Mouse (Mus musculus): ENCODE measurements at regions not wholly inside any gene's neighbourhood (a gene's known extent, or its start where the extent isn't known, plus 50 kb on each side); places are given as distances from the start of the nearest gene placed in this dataset.

DNA sequence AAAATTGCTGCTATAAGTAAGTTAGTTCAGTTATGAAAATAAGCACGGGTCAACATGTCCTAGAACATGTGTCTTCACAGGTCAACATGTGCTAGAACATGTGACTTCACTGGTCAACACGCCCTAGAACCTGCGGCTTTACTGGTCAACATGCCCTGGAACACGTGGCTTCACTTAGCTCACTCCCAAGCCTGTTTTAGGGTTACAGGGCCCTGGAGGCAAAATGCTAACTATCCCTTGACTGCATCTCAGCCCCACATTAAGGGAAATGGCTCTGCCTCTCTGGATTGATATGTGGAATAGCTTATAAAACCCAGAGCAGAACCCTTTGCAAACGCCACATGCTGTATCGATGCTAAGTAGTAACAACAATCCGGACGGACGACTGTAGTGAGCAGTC, 67.8 kb downstream of the Nkx6-1 start:
- WGBS: 83% methylated on average over 9 of the region's 9 CpGs
- DNase-seq (ENCODE audit: low read depth, low spot score): no peak

DNA sequence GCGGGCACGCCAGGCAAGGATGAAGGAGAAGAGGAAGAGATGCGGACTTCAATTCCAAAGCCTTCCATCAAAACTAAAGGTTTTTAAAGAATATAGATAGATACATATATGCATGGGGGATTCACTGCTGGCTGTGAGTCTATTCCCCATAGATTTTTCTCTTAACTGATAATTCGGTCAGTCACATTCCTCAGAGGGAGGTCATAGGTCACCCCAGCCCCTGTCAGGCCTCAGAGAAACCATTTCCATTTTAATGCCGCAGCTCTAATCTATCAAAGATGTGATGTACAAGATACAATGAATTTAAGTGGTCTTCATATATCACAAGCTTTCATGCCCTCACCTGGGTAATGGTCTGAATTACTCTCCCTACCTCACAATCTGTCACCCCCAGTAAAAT, 73.6 kb downstream of the Nkx6-1 start:
- WGBS: 80% methylated on average over 5 of the region's 5 CpGs

DNA sequence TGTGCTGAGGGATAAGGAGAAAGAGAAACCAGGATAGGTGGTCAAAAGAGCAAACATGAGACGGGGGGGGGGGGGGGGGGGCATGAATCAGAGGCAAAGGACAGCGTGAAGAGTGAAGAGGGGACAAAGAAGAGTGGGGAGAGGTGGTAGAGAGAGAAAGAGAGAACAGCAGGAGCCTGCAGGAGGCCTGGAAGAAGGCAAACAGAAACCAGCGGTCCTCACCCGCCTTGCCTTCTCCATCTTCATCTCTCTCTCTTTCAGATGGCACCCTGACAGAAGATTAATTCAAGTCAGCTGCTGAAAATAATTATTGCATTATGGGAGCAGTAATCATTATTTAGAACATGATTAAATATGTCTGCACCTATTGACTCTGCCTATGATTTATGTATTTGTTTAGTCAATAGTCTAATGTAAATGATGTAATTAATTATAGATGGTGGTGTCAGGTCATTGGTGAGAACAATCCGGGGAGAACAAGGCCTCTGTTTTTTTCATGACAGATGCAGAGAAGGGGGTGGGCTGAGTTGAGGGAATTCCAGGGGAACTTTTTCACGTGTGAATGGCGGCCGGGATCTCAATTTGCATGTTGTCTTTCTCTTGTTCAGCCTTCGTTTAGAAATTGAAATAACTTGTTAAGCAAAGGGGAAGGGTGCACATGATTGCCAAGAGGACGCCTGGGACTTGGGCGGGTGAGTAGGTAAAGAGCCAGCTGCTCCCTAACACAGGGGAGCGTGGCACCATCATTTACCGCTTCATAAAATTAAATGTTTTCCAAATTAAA, 74.3 kb downstream of the Nkx6-1 start:
- WGBS: 61% methylated on average over 13 of the region's 13 CpGs

More for the DNA sequence above, 73.6 kb downstream of the Nkx6-1 start:
- DNase-seq (ENCODE audit: low read depth, low spot score): no peak

DNA sequence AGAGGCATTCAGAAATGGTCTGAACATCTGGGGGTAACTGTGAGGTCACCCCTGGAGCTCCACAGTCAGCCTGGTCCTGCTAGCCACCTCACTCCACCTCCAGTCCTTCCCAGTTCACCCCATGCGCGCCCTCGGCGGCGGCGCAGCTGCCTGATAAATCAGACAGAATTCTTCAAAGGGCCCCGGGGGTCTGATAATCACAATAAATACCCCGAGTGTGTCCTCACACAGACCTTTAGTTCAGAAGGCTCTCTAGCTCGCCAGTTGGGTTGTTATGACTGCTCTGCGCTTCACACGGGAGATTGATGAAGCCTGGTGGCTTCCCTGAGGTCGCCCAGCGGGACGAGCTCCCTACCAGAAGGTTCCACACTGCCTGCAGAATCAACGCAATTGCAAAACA, 91.8 kb downstream of the Nkx6-1 start:
- no peak for DNase-seq (ENCODE audit: low read depth, low spot score)
- 84% methylated on average over 15 of the region's 15 CpGs for WGBS

More for the DNA sequence above, 74.3 kb downstream of the Nkx6-1 start:
- DNase-seq (ENCODE audit: low read depth, low spot score): no peak

DNA sequence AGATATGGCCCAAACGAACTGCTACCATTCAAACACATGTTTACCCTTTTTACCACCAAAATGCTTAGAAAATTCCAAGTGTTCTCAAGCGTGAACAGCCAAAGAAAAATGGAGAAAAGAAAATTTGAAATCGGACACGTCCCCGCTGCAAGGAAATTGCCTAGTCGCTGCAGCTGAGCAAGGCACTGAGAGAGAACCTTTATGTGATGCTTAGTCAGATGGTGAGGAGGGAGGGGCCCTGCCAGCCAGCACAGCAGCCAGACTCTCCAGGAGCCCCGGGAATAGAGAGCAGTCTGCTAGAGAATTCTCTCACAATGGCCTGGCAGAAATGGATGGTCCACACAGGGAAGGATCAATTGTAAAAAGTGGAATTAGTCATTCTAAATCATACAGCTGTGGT, 99.0 kb downstream of the Nkx6-1 start:
- DNase-seq (ENCODE audit: low read depth, low spot score): no peak
- WGBS: 47% methylated on average over 7 of the region's 7 CpGs

DNA sequence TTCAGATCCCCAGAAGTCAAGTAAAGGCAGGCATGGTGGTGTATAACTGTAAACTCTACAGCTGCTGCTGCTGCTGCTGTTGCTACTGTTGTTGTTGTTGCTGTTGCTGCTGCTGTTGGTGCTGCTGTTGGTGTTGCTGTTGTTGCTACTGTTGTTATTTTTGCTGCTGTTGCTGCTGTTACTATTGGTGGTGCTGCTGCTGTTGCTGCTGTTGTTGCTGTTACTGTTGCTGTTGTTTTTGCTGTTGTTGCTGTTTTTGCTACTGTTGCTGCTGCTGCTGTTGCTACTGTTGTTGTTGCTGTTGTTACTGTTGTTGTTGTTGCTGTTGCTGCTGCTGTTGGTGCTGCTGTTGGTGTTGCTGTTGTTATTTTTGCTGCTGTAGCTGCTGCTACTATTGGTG, 104.4 kb downstream of the Nkx6-1 start:
- no peak for DNase-seq (ENCODE audit: low read depth, low spot score)

DNA sequence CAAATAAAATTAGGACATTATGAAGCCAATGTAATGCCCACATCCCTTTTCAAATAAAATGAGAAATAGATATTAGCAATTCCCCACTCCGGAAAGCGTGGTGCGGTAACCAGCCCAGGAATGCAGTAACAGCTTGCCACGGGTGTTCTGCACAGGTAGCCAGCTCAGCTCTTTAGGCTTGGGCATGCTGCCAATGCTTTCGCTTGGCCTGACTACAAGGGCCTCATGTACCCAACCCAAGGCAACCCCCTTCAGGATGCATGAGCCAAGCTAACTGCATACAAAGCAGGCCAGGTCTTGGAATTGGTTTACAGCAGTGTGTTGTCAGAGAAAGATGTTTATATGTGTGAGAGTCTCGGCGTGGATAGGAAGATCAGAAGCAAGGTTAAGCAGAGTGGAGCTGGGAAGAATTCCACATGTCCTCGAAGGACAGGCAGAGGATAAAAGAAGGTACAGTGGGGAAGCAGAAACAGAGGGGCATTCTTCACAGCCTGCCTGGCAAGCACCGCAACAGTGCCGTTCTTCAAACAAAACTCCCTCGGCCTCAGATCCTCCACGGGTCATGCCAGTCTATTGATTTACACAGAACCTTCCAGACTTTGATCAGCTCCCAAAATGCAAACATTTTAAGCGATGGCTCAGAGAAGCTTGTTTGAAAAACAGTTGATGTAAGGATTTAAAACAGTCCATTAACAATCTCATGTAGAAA, 106.4 kb downstream of the Nkx6-1 start:
- WGBS: 45% methylated on average over 13 of the region's 13 CpGs
- no peak for DNase-seq (ENCODE audit: low read depth, low spot score)

DNA sequence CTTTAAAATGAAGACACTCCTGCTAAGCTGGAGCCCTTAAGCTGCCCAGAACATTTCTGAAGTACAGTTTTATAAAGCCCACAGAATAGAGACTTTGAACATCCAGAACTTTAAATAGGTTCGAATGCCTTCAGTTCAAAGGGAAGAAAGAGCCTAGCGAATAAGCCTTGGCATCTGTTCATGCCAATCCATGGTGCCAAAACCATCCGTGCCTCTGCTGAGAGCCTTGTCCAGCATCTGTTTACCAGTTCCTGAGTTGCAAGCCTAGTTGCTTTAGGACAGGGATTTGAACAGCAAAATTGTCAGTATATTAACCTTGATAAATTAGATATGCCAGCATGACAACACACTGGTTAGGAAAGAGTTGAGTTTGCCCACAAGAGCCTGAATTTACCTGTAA, 107.6 kb downstream of the Nkx6-1 start:
- 77% methylated on average over 3 of the region's 3 CpGs for WGBS
- no peak for DNase-seq (ENCODE audit: low read depth, low spot score)

DNA sequence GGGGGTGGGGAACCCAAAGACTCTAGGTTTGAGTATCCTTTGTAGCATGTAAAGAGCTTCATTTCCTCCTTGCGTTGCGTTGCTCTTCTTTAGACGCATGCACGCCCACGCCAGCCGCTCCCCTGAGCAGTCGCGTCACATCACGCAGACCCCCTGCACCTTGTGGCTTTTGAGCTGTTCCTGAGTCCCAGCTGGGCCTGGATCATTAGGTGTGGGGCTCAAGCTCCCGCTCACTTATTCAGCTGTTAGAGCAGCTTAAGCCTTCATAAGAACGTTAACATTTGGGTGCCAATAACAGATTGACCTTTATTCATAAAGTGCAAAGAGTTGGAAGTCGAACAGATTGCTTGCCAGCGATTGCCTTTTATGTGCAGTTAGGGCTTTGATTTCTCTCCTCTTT, 121.5 kb downstream of the Nkx6-1 start:
- WGBS: 50% methylated on average over 13 of the region's 13 CpGs
- DNase-seq (ENCODE audit: low read depth, low spot score): no peak

DNA sequence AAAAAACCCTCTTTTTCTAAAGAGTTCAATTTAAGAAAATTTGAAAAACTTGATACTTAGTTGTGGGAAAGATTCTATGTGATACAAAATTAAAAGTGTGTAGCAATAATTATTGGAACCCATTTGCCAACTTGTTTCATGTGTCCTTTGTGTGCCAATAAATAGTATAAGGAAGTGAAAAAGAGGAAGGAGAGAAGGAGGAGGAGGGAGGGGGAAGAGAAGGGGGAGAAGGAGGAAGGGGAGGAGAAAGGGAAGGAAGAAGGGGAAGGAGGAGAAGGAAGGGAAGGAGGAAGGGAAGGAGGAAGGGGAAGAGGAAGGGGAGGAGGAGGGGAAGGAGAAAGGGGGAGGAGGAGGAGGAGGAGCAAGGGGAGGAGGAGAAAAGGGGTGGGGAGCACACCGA, 125.0 kb downstream of the Nkx6-1 start:
- DNase-seq (ENCODE audit: low read depth, low spot score): no peak
- 46% methylated on average over 1 of the region's 1 CpGs for WGBS

DNA sequence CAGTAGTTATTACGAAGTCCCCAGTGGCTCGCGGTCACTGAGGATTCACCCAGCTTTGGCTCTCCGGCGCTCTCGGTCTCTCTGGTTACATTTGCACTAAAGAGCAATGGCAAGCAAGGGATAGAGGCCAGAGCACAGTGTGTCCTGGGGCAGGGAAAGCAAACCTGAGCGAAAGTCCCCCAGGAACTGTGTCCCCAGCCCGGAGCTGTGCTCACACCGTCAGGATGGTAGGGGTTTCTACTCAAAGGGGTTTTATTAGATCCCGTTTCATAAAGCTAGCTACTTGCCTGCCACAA, 125.6 kb downstream of the Nkx6-1 start:
- DNase-seq (ENCODE audit: low read depth, low spot score): no peak
- 20% methylated on average over 10 of the region's 10 CpGs for WGBS

DNA sequence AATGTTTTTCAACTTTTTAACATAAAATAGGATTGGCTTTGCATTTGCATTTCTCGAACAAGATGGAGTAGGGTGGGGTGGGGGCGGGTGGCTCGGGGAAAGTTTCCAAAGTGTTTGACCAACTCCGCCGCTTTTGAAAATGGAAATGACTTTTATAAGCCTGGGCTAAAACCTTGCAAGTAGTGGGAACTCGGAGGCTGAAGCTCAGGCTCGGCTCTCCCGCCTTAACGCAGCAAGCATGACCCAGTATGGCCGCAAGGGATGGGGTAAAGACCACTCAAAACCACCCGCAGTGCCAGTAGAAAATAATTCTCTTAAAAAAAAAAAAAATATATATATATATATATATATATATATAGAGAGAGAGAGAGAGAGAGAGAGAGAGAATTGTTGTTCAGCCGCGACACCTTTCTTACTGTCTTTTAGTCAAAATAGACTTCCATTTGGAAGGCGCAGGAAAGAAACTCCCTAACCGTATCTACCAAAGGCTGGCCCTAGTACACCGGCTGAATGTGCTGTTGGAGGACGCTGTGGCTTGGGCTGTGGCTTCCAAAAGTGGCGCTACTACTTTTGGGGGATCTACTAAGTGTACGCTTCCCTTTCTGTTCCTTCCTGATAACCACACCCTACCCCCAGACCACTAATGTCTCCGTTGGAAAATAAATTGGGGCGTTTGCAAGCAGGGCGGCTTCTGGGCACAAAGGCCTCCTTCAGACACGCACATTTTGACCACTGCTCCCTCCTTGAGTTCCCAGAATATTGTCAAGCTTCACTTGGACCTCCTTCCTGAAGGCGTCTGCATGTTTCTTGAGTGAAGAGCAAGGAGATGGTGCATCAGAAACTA, 126.2 kb downstream of the Nkx6-1 start:
- DNase-seq (ENCODE audit: low read depth, low spot score): no peak
- 9% methylated on average over 24 of the region's 24 CpGs for WGBS

DNA sequence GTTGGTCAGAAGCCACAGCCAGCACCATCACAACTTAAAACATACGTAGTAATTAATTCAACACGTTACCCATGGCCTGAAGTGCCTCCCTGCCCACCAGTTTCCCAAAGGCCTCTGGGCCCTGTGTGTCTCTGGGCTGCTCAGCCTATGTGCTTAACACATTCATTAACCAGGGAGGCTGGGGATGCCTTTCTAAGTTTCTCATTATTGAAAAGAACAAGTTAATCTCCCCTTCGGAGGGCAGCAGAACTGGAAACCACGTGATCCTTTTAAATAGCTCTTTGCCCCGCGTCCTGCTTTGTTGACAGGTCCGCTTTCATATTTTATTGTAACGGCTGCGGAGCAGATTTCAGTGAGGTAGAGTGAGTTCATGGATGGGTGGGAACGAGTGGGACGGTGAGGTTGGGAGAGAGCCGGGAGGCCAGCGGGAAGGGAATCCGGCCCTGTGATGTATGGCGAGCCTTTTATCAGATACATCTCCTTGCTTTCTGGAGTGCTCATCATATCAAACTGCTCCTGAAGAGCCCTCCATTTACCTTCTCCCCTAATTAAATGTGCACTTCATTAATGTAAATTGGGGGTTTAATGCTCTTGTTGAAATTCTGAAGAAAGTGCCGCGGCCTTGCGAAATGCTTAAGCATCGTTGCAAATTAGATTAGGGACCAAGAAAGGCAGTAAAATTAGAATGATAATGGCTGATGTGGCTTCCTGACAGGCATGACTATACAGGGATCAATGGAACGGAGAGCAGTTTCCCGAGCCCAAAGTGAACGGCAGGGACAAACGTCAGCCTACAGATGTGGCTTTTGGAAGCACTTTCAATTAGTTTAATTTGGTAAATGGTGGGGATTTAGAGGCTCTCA, 127.0 kb downstream of the Nkx6-1 start:
- no peak for DNase-seq (ENCODE audit: low read depth, low spot score)
- 11% methylated on average over 23 of the region's 23 CpGs for WGBS

DNA sequence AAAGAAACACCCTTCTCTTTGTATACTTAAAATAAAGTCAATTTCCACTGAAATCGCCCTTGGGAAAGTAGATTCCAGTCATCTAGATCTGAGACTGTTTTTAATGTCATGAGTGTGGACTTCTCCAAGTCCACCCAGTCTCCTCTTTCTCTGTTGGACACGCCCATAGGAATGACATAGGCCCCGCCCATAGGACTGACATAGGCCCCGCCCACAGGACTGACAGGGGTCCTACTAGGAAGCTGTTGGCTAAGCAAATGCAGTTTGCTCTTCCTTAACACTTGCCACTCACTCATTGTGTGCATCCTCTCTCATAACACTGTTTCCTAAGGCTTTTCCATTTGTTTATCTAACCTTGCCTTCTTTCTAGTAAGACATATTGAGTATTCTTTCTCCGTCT, 129.3 kb downstream of the Nkx6-1 start:
- WGBS: 42% methylated on average over 5 of the region's 5 CpGs
- no peak for DNase-seq (ENCODE audit: low read depth, low spot score)

DNA sequence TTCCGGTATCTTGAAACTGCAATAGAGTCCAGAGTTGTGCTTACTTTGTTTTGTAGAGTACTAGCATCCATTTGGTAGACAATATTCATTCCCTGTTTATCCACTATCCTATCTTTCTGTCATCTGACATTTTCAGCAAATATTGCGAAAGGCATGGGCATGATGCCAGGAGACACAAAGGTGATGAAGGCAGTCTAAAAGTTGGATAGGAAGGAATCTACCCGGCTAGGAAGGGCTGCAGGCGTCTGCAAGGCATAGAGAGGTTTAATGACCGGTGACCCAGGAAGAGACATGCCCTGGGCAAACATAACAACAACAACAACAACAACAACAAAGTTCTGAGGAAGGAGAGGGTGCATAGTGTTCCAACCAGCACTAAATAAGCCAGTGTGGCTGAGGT, 139.4 kb downstream of the Nkx6-1 start:
- DNase-seq (ENCODE audit: low read depth, low spot score): no peak
- WGBS: 48% methylated on average over 5 of the region's 5 CpGs

DNA sequence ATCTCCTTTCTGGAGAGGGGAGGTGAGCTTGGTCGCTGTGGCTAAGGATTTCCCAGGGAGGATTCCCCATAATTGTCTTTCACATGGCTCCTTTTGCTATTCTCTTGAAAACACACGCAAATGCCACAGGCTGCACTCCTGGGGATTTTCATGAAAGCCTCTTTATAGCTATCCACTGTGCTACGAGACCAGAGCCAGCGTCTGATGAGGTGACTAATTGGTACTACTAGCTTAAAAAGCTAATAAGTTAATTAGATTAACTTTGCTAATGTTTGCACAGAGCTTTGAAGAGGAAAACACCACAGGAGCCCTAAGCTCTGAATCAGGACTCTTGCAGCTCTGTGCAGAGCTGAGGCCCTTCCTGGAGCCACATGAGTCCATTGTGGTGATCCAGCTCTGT, 140.1 kb downstream of the Nkx6-1 start:
- no peak for DNase-seq (ENCODE audit: low read depth, low spot score)
- WGBS: 29% methylated on average over 4 of the region's 4 CpGs

DNA sequence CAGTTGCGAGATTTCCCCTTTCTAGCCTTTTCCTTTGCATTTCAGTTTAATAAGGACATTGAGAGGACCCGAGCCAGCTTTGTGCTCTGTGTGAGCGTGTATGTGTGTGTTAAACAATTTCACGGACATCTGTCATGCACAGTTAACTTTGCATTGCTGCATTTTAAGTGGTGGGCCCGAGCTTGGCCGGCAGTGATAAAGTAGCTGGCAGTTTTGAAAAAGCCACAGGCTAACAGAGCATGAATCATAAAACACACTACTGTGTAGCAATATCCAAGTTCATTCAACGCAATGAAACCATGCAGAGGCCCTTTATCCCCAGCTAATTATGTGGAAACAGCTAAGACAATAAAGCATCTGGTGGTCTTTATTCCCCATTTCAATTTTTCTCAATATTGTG, 140.9 kb downstream of the Nkx6-1 start:
- WGBS: 24% methylated on average over 7 of the region's 7 CpGs
- DNase-seq (ENCODE audit: low read depth, low spot score): no peak

DNA sequence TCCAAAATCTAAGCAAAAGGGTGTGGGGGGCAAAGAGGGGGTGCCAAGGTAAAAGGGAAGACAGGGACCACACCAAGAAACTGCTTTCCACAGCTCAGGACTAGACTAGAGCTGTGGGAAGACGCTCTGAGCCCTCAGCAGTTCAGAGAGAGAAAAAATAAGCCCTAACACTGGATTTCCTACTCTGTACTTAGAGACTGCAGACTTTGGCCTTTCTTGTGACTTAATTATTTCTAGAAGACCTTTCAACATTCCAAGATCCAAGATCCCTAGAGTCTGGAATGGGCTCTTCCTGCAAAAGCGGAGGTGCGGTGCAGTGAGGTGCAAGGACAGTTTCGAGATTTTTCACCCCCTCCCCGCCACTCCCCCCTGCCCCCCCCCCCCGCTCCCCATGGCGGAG, 141.3 kb downstream of the Nkx6-1 start:
- WGBS: 28% methylated on average over 7 of the region's 7 CpGs
- DNase-seq (ENCODE audit: low read depth, low spot score): no peak

DNA sequence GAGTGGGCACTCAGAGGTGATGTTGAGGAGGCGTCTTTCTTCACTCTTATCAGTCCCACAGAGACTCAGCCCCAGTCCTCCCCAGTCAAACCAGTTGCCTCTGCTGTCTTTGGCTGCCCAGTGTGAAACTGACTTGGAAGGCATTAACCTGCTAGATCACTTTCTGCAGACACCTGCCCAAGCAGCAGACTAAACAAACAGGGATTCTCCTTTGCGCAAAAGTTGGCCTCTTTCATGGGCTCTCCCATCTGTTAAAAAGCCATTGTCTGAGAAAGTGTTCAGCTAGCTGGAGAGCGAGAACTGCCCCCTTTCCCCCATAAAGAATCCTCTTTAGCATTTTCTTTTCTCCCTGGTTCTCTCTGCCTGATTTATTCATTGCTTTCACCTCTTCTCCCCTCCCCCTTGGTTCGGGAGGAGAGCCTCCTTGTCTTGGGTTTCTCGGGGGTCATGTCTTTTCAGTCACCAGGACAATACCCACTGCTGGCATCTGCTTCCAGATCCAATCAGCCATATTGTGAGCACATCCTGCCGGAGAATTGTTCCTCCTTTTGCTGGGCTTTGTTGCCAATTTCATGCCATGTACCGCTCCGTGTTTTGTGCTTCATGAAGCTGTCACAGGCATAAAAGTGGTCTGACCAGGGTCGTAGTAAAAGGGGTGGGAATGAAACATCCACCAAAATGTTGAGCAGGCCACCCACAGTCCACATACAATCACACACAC, 143.7 kb downstream of the Nkx6-1 start:
- DNase-seq (ENCODE audit: low read depth, low spot score): no peak
- 40% methylated on average over 9 of the region's 9 CpGs for WGBS
